Mouse (Mus musculus) liver, postnatal 0 days (tissue): ENCODE results near the gene Dock8. TPM values are rescaled to one million over a fixed set of nuclear protein-coding genes. Genes with fewer than 3 reads are reported as not detected.

Source experiments
- ATAC-seq: fragments of 200-750 bp; cut with Nextera tagmentation; 2 replicates; pipeline ENCODE4 v1.8.0; 2017; ENCODE audit warnings: mild to moderate bottlenecking, moderate library complexity
- DNase-seq: peaks from one replicate; pipeline ENCODE4 v3.0.0-alpha.2; 2016
- H3K27ac ChIP-seq: fragments of 300-500 bp; sonication (generic); 2 replicates; pipeline ENCODE4 v1.5.1; 2014; ENCODE audit warnings: antibody characterized with exemption, moderate library complexity, mild to moderate bottlenecking, low read depth
- H3K27me3 ChIP-seq: fragments of 300-500 bp; sonication (generic); 2 replicates; pipeline ENCODE4 v1.6.1; 2014; ENCODE audit warnings: low read length, control low read depth, mixed read lengths; ENCODE audit not compliant: insufficient read depth
- H3K36me3 ChIP-seq: fragments of 300-500 bp; sonication (generic); replicated peaks from 2 replicates; pipeline ENCODE4 v1.6.1; 2014; ENCODE audit warnings: mild to moderate bottlenecking, control low read depth, low read length, moderate library complexity, mixed read lengths; ENCODE audit not compliant: insufficient read depth
- H3K4me1 ChIP-seq: fragments of 300-500 bp; sonication (generic); 2 replicates; pipeline ENCODE4 v1.6.1; 2014; ENCODE audit warnings: antibody characterized with exemption, mild to moderate bottlenecking, control low read depth; ENCODE audit not compliant: insufficient read depth
- H3K4me2 ChIP-seq: fragments of 300-500 bp; sonication (generic); 2 replicates; pipeline ENCODE4 v1.6.1; 2014; ENCODE audit warnings: low read depth, mild to moderate bottlenecking, low read length, moderate library complexity, mixed read lengths
- H3K4me3 ChIP-seq: fragments of 300-500 bp; sonication (generic); 2 replicates; pipeline ENCODE4 v1.5.1; 2014; ENCODE audit warnings: low read depth, low read length
- H3K9ac ChIP-seq: fragments of 300-500 bp; sonication (generic); replicated peaks from 2 replicates; pipeline ENCODE4 v1.6.1; 2014; ENCODE audit warnings: mild to moderate bottlenecking, moderate library complexity
- H3K9me3 ChIP-seq: fragments of 300-500 bp; sonication (generic); 2 replicates; pipeline ENCODE4 v1.6.1; 2016; ENCODE audit warnings: mild to moderate bottlenecking, control low read depth, low read length, mixed read lengths
- CTCF ChIP-seq: sonication (generic); IDR thresholded peaks from 2 replicates; pipeline ENCODE4 v1.5.1; 2016; ENCODE audit warnings: antibody characterized with exemption, low read depth
- EP300 ChIP-seq: IDR thresholded peaks from 2 replicates; pipeline ENCODE4 v1.6.1; 2016; ENCODE audit warnings: antibody characterized with exemption, low read depth, mild to moderate bottlenecking
- WGBS: fragments of 180-500 bp; shearing (Covaris S2); extraction: QIAGEN DNeasy Blood & Tissue Kit; methylation state at CpG from one replicate; pipeline ENCODE4 v1.1.7; 2014; ENCODE audit not compliant: insufficient replicate concordance; 5-methylcytosine and 5-hydroxymethylcytosine counted together
- polyA plus RNA-seq: library from polyadenylated mRNA; unstranded; fragments of >200 nt; fragmentation: Nextera tagmentation; extraction: Ambion mirVana; gene quantifications from 2 replicates; pipeline ENCODE4 v1.2.1, GENCODE M21; 2015

The Dock8 gene
- polyA plus RNA-seq, 1 experiment from 2014 or later, result 12.5 TPM

DNA sequence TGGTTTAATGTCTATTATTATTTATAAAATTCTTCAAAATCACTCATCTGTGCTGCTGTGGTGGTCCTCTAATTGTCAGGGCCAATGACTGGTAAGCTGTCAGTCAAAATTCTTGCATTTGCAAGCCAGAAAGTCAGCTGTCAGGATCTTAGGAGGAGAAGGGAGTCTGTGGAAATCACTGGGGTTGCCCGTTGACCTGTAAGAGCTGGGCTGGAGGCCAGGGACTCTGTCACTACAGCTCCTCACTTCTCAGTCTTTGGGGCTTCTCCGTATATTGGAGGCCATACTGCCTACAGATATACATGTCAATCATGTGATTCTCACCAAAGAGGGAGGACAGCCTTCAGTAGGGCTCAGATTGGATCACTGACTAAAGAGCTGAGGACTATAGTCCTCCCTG is 221.3 kb downstream of the Dock8 start:
- Histone ChIP-seq H3K36me3 (no peaks in the 10 kb centered on the region), H3K4me2 (no peak overlapping the region), H3K9me3 (no peaks in the 10 kb centered on the region), H3K9ac (no peak overlapping the region), H3K4me3 (no peak overlapping the region), H3K27me3 (no peaks in the 10 kb centered on the region), H3K27ac (no peak overlapping the region), H3K4me1 (no peaks in the 10 kb centered on the region)
- 47% methylated on average over 2 of the region's 2 CpGs for WGBS
- no peak for TF ChIP-seq CTCF
- no peak for TF ChIP-seq EP300
- no peak for DNase-seq
- ATAC-seq, result no peak

DNA sequence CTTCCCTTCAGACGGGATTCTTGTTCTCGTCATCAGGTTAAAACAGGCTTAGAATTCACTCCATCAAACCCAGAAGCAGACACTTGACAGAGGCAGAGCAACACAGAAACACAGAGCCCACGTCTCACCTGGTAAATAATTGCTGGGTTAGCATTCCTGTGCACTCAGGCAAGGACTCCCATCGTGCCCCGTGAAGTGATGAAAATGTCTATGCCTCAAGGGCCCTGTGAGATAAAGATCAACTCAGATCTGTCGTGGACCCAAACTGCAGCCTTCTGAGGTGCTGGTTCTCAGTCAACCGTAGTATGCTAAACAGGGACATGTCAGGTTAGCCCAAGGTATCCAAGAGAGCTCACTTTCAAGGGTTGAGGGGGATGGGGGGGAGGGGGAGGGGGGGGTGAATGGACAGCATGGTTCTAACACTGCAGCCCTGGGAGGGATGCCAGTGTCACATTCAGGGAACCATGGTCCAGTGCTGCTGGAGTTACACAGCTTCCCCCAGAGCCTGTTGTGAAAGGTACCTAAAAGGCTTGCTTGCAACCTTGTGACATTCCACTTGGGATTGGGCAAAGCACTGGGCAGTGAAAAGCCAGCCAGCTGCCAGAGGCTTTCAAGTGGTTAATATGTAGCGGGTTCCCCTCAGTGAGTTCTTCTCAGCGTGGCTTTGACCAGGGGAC is 222.8 kb downstream of the Dock8 start:
- TF ChIP-seq EP300 (no peak), CTCF (no peak)
- Histone ChIP-seq H3K27ac (no peak overlapping the region), H3K9ac (no peak overlapping the region), H3K4me1 (no peaks in the 10 kb centered on the region), H3K4me3 (no peak overlapping the region), H3K9me3 (no peaks in the 10 kb centered on the region), H3K36me3 (no peaks in the 10 kb centered on the region), H3K4me2 (no peak overlapping the region), H3K27me3 (no peaks in the 10 kb centered on the region)
- ATAC-seq, result peak; percentile 88
- DNase-seq, result peak; percentile 21
- 63% methylated on average over 9 of the region's 9 CpGs for WGBS

DNA sequence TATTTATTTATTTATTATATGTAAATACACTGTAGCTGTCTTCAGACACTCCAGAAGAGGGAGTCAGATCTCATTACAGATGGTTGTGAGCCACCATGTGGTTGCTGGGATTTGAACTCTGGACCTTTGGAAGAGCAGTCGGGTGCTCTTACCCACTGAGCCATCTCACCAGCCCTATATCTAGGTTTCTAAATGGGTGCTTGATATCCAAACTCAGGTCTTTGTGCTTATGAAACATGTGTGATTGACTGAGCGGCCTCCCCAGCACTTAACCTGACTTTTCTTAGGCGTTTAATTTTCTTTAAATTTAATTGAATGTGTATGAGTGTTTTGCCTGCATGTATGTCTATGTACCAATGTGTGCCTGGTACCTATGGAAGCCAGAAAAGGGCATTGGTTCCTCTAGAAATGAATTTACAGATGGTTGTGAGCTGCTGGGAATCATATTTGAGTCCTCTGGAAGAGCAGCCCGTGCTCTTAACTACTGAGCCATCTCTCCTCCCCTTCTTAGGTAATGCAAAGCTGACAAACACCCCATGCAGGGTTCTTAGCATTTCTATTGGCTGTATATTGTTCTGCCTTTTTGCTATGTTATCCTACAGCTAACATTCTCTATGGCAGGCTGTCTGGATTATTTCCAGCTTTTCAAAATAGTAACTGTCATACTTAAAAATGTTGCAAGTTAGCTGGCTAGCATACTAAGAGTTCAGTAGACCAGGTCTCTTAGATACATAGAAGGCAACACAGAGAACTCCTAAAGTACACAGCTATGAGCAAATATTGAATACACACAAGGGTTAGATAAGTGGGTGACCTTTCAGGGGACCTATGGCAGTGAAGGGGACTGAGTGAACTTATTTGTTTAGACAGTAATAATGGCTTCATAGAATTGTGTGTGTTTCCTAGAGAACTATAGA is 231.0 kb downstream of the Dock8 start:
- Histone ChIP-seq H3K4me2 (no peak overlapping the region), H3K9me3 (no peaks in the 10 kb centered on the region), H3K4me1 (0 out of 2 replicates have a peak, but pooled peaks cover 2% of the 10 kb centered on the region), H3K36me3 (no peaks in the 10 kb centered on the region), H3K4me3 (no peak overlapping the region), H3K27me3 (0 out of 2 replicates have a peak, but pooled peaks cover 5% of the 10 kb centered on the region), H3K27ac (peak overlapping the region; percentile 34; the same call in 1 of the 2 replicates), H3K9ac (no peak overlapping the region)
- 68% methylated on average over 4 of the region's 4 CpGs for WGBS
- peak; percentile 99 for ATAC-seq
- TF ChIP-seq EP300, result no peak
- no peak for TF ChIP-seq CTCF
- DNase-seq, result no peak

DNA sequence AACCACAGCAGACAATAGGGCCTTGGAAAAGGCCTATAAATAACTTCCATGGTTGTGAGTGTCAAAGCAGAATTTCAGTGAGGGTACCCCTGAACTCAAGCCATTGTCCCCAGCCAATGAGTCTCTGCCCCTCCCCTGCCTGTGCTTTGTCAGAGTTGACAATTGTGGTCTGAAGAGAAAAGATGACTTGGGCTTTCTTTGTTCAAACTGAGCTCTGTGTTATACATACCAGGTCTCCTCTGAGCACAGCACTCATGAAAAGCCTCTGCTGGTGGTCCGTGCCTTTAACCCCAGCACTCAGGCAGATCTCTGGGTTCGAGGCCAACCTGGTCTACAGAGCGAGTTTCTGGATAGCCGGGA is 231.6 kb downstream of the Dock8 start:
- TF ChIP-seq EP300 (no peak), CTCF (no peak)
- WGBS, result 61% methylated on average over 4 of the region's 4 CpGs
- no peak overlapping the region for H3K4me3 ChIP-seq
- peaks cover 11% of the 10 kb centered on the region for H3K27me3 ChIP-seq
- H3K4me1 ChIP-seq, result 0 out of 2 replicates have a peak, but pooled peaks cover 2% of the 10 kb centered on the region
- DNase-seq, result no peak
- H3K36me3 ChIP-seq, result no peaks in the 10 kb centered on the region
- H3K27ac ChIP-seq, result peak overlapping the region; percentile 34; the same call in 1 of the 2 replicates
- no peaks in the 10 kb centered on the region for H3K9me3 ChIP-seq
- no peak overlapping the region for H3K9ac ChIP-seq
- H3K4me2 ChIP-seq, result no peak overlapping the region
- peak; percentile 16; the same call in 1 of the 2 replicates for ATAC-seq

DNA sequence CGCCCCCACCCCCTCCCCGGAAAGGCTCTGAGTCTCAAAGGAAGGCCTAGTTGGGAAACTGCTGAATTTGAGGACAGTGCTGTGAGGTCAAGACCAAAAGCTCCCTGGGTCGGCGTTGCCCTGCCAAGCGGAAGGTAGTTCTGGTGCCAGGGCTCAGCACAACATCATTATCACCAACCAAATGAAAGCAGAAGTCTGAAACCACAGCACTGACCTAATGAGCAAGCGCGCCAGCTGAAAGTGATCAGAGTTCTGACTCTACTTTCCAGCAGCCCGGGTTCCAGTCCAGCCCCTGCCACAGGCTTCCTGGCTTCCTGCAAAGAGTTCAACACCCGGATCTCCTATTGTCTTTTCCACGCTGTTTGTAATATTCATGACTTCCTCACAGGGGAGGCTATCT is 232.7 kb downstream of the Dock8 start:
- H3K27me3 ChIP-seq, result peaks cover 21% of the 10 kb centered on the region
- H3K4me1 ChIP-seq, result peaks cover 6% of the 10 kb centered on the region; the same call in 1 of the 2 replicates
- DNase-seq, result no peak
- WGBS, result 43% methylated on average over 10 of the region's 10 CpGs
- no peak for ATAC-seq
- TF ChIP-seq CTCF (no peak), EP300 (no peak)
- no peaks in the 10 kb centered on the region for H3K36me3 ChIP-seq
- no peak overlapping the region for H3K4me2 ChIP-seq
- H3K9me3 ChIP-seq, result no peaks in the 10 kb centered on the region
- no peak overlapping the region for H3K9ac ChIP-seq
- no peak overlapping the region for H3K27ac ChIP-seq
- H3K4me3 ChIP-seq, result no peak overlapping the region
